Mouse (Mus musculus) lung, postnatal 0 days (tissue): ENCODE measurements around the gene Natd1.

Experiments
- CTCF ChIP-seq: IDR thresholded peaks from 2 replicates; pipeline ENCODE4 v1.5.1; 2016; ENCODE audit warnings: antibody characterized with exemption, mild to moderate bottlenecking
- EP300 ChIP-seq: IDR thresholded peaks from 2 replicates; pipeline ENCODE4 v1.6.1; 2016; ENCODE audit warnings: antibody characterized with exemption, mild to moderate bottlenecking, control low read depth

GRCm38 (mm10) chr11:60940501-60940900 lies 26.0 kb upstream of the Natd1 start:
- TF ChIP-seq CTCF (no peak), EP300 (no peak)
